Mouse (Mus musculus) testis, adult 2 months (tissue): ENCODE data around the gene Krt12.

ENCODE experiments used
- CTCF ChIP-seq: fragments of 200-500 bp; IDR thresholded peaks from 2 replicates; pipeline ENCODE4 v1.5.1; 2012; ENCODE audit warnings: low read depth, mild to moderate bottlenecking, inconsistent platforms, low read length, moderate library complexity; ENCODE audit not compliant: control insufficient read depth, insufficient read depth, insufficient replicate concordance
- POLR2A ChIP-seq: fragments of 200-500 bp; IDR thresholded peaks from 2 replicates; pipeline ENCODE4 v1.6.1; 2012; ENCODE audit warnings: low read depth, mild to moderate bottlenecking, inconsistent platforms, low read length, moderate library complexity; ENCODE audit not compliant: control insufficient read depth

DNA sequence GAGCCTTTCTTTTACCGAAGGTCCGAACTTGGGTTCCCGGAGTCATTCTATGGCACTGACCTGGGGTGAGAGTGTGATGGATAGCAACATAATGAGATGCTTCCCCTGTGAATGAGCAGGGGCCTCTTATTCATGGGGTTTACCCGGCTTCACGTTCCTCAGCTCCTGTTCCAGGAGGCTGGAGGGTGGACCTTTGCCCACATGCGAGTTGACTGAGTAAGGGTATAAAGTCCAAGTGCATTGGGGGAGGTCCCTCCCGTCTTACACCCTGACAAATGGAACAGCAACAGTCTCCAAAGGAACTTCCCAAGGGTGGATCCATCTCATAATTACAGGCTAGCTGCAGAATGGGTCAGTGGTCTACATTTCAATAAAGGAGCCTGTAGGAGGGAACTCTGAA is 39.7 kb upstream of the Krt12 start:
- no peak for TF ChIP-seq POLR2A
- TF ChIP-seq CTCF = no peak
